Mouse (Mus musculus): ENCODE measurements around the gene Nrbf2.

DNA sequence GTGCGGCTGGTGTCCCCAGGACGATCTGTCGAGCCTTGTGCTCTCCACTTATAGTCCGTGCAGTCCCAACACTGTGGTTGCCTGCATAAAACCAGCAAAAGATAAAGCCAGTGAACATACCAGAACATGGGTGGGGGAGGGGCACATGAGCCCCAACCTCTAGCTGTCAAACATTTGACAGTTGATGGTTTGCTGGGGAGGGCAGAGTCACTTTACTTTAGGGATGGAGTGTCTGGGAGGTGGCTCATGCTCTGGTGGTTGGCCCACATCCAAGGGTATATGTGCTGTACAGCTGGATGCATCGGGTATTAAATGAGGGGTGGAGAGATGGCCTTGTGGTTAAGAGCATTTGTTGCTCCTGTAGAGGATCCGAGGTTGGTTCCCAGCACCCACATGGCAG is 15.9 kb upstream of the Nrbf2 start:
- TF ChIP-seq EP300 (IDR thresholded peaks at IDR 0.05; ENCODE audit: low read depth) (peak; percentile 49; the same call in 1 of the 2 replicates), CTCF (IDR thresholded peaks at IDR 0.05; ENCODE audit: low read depth) (no peak)

Measured in liver, postnatal 0 days (tissue).